Mouse (Mus musculus) neural tube, embryonic 13.5 days (tissue): ENCODE measurements around the gene Kif28. TPM values are rescaled to one million over a fixed set of nuclear protein-coding genes. Genes with fewer than 3 reads are reported as not detected.
"Not testable (repeated sequence)": the region's sequence is repeated elsewhere in the genome, so short reads cannot be mapped to it uniquely, and the experiment has no call there.

Experiments
- ATAC-seq: fragments of 200-750 bp; cut with Nextera tagmentation; 2 replicates; pipeline ENCODE4 v1.8.0; 2017; ENCODE audit warnings: low read depth, mild to moderate bottlenecking, moderate TSS enrichment, moderate library complexity
- H3K27ac ChIP-seq: fragments of 300-500 bp; sonication (generic); replicated peaks from 2 replicates; pipeline ENCODE4 v1.5.1; 2015; ENCODE audit warnings: moderate library complexity, mild to moderate bottlenecking, inconsistent platforms
- H3K27me3 ChIP-seq: fragments of 300-500 bp; sonication (generic); 2 replicates; pipeline ENCODE4 v1.6.1; 2015; ENCODE audit warnings: mild to moderate bottlenecking, inconsistent platforms
- H3K36me3 ChIP-seq: fragments of 300-500 bp; sonication (generic); 2 replicates; pipeline ENCODE4 v1.6.1; 2015; ENCODE audit warnings: mild to moderate bottlenecking, inconsistent platforms
- H3K4me1 ChIP-seq: fragments of 300-500 bp; sonication (generic); replicated peaks from 2 replicates; pipeline ENCODE4 v1.6.1; 2015; ENCODE audit warnings: inconsistent platforms
- H3K4me2 ChIP-seq: fragments of 300-500 bp; sonication (generic); 2 replicates; pipeline ENCODE4 v1.6.1; 2015; ENCODE audit warnings: inconsistent platforms, mild to moderate bottlenecking, moderate library complexity
- H3K4me3 ChIP-seq: fragments of 300-500 bp; sonication (generic); 2 replicates; pipeline ENCODE4 v1.5.1; 2015; ENCODE audit warnings: mild to moderate bottlenecking, inconsistent platforms
- H3K9ac ChIP-seq: fragments of 300-500 bp; sonication (generic); 2 replicates; pipeline ENCODE4 v1.6.1; 2015; ENCODE audit warnings: moderate library complexity, mild to moderate bottlenecking, inconsistent platforms
- H3K9me3 ChIP-seq: fragments of 300-500 bp; sonication (generic); 2 replicates; pipeline ENCODE4 v1.6.1; 2016; ENCODE audit warnings: inconsistent platforms
- WGBS: fragments of 180-500 bp; shearing (Covaris S2); methylation state at CpG from one replicate; pipeline ENCODE4 v1.1.7; 2015; 5-methylcytosine and 5-hydroxymethylcytosine counted together
- polyA plus RNA-seq: library from polyadenylated mRNA; unstranded; fragments of >200 nt; fragmentation: Nextera tagmentation; extraction: Ambion mirVana; gene quantifications from 2 replicates; pipeline ENCODE4 v1.2.1, GENCODE M21; 2015

The Kif28 gene
- polyA plus RNA-seq, 1 experiment from 2014 or later: not detected

- Histone ChIP-seq H3K36me3 (peaks cover 43% of the 10 kb centered on the region), H3K27me3 (no peaks in the 10 kb centered on the region), H3K27ac (no peak overlapping the region), H3K9ac (no peak overlapping the region), H3K4me3 (no peak overlapping the region), H3K4me2 (no peak overlapping the region), H3K9me3 (no peaks in the 10 kb centered on the region), H3K4me1 (no peaks in the 10 kb centered on the region)
- 69% methylated on average over 6 of the region's 6 CpGs for WGBS
- no peak for ATAC-seq
Measured at GRCm38 (mm10) chr1:179689479-179689878, 55.6 kb downstream of the Kif28 start.

- Histone ChIP-seq H3K36me3 (peaks cover 46% of the 10 kb centered on the region), H3K4me1 (no peaks in the 10 kb centered on the region), H3K4me3 (no peak overlapping the region), H3K27ac (no peak overlapping the region), H3K9ac (no peak overlapping the region), H3K9me3 (no peaks in the 10 kb centered on the region), H3K4me2 (no peak overlapping the region), H3K27me3 (no peaks in the 10 kb centered on the region)
- 74% methylated on average over 5 of the region's 5 CpGs for WGBS
- ATAC-seq: no peak
Measured at GRCm38 (mm10) chr1:179688914-179689313, 56.2 kb downstream of the Kif28 start.

DNA sequence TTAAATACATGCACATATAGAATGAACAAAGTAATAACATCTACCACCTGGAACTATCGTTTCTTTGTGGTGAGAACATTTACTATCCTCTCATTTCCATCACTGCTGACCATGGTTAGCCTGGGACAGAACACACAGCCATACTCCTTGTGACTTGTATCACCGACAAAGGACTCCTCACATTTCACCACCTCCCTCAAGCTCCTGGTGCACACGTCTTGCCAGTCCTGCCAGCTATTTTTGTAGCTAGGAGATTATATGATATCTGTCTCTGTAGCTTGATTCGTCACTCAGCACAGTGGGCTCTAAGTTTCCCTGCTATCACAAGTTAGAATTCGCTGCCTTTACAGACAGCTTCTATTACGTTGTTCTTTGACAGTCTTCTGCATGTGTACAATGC is 56.7 kb downstream of the Kif28 start:
- Histone ChIP-seq H3K36me3 (peaks cover 51% of the 10 kb centered on the region), H3K4me3 (no peak overlapping the region), H3K27me3 (no peaks in the 10 kb centered on the region), H3K4me2 (no peak overlapping the region), H3K4me1 (no peaks in the 10 kb centered on the region), H3K27ac (no peak overlapping the region), H3K9me3 (no peaks in the 10 kb centered on the region), H3K9ac (no peak overlapping the region)
- no peak for ATAC-seq
- 92% methylated on average over 6 of the region's 6 CpGs for WGBS

DNA sequence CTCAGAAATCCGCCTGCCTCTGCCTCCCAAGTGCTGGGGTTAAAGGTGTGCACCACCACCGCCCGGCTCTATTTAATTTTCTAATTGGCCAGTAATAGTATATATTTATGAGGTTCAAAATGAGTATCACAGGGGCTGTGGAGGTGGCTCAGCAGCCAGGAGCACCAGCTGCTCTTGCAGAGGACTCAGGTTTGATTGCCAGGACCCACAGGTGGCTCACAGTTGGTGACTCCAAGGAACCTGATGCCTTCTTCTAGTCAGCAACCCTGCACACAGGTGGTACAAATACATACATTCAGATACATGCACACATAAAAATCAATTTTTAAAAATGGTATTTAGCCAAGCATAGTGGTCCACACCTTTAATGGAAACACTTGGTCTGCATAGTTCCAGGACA is 57.1 kb downstream of the Kif28 start:
- no peak overlapping the region for H3K4me3 ChIP-seq
- no peaks in the 10 kb centered on the region for H3K27me3 ChIP-seq
- no peaks in the 10 kb centered on the region for H3K9me3 ChIP-seq
- WGBS: 82% methylated on average over 3 of the region's 3 CpGs
- ATAC-seq: no peak
- H3K36me3 ChIP-seq: peaks cover 54% of the 10 kb centered on the region
- H3K9ac ChIP-seq: no peak overlapping the region
- no peak overlapping the region for H3K4me2 ChIP-seq
- no peaks in the 10 kb centered on the region for H3K4me1 ChIP-seq
- no peak overlapping the region for H3K27ac ChIP-seq

GRCm38 (mm10) chr1:179687305-179687704 is 57.8 kb downstream of the Kif28 start:
- Histone ChIP-seq H3K4me2 (no peak overlapping the region), H3K4me1 (no peaks in the 10 kb centered on the region), H3K4me3 (no peak overlapping the region), H3K36me3 (peaks cover 59% of the 10 kb centered on the region), H3K9ac (no peak overlapping the region), H3K9me3 (no peaks in the 10 kb centered on the region), H3K27me3 (no peaks in the 10 kb centered on the region), H3K27ac (no peak overlapping the region)
- WGBS: 92% methylated on average over 1 of the region's 1 CpGs
- no peak for ATAC-seq

DNA sequence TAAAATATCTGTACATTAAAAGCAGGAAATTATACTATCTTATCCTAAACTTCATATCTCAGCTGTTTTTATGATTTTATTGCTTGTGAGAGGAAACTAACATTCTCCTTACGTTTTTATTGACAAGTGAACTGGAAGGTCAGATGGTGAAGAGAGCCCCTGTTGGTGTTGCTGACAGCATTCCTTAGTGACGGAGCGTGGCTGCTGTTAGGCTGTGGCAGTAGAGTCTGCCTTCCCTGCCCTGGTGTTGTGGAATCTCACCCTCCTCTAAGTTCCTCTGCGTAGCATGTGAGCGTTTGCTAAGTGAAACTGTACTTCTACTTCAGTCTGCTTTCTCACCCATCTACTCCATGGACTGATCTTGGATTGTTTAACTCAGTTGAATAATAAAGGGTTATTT is 58.3 kb downstream of the Kif28 start:
- H3K36me3 ChIP-seq: peaks cover 64% of the 10 kb centered on the region
- H3K4me2 ChIP-seq: no peak overlapping the region
- H3K27me3 ChIP-seq: no peaks in the 10 kb centered on the region
- no peak overlapping the region for H3K27ac ChIP-seq
- no peaks in the 10 kb centered on the region for H3K4me1 ChIP-seq
- no peaks in the 10 kb centered on the region for H3K9me3 ChIP-seq
- no peak overlapping the region for H3K4me3 ChIP-seq
- H3K9ac ChIP-seq: no peak overlapping the region
- WGBS: 88% methylated on average over 5 of the region's 5 CpGs
- ATAC-seq: no peak

GRCm38 (mm10) chr1:179686348-179686747 is 58.7 kb downstream of the Kif28 start:
- H3K9ac ChIP-seq: no peak overlapping the region
- no peak for ATAC-seq
- no peak overlapping the region for H3K4me3 ChIP-seq
- 93% methylated on average over 6 of the region's 6 CpGs for WGBS
- no peak overlapping the region for H3K27ac ChIP-seq
- no peaks in the 10 kb centered on the region for H3K9me3 ChIP-seq
- no peaks in the 10 kb centered on the region for H3K4me1 ChIP-seq
- H3K27me3 ChIP-seq: no peaks in the 10 kb centered on the region
- peaks cover 68% of the 10 kb centered on the region for H3K36me3 ChIP-seq
- no peak overlapping the region for H3K4me2 ChIP-seq

DNA sequence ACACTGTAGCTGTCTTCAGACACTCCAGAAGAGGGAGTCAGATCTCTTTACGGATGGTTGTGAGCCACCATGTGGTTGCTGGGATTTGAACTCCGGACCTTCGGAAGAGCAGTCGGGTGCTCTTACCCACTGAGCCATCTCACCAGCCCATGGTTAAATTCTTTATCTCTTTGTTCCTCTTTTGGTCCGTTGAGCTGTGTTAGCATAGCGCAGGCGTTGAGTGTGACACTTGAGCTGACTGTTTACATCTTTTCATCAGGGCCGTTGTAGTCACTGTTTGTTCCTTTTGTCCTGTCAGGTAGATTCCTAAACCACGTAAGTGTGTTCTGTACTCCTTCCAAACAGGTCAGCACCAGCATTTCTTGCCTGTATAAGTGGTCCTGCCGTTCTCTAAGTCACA is 62.3 kb downstream of the Kif28 start:
- H3K4me1 ChIP-seq, ATAC-seq, H3K9me3 ChIP-seq, H3K27me3 ChIP-seq, H3K4me2 ChIP-seq, H3K27ac ChIP-seq, H3K4me3 ChIP-seq, H3K9ac ChIP-seq: not testable (repeated sequence)
- WGBS: 94% methylated on average over 9 of the region's 10 CpGs
- peaks cover 84% of the 10 kb centered on the region for H3K36me3 ChIP-seq

DNA sequence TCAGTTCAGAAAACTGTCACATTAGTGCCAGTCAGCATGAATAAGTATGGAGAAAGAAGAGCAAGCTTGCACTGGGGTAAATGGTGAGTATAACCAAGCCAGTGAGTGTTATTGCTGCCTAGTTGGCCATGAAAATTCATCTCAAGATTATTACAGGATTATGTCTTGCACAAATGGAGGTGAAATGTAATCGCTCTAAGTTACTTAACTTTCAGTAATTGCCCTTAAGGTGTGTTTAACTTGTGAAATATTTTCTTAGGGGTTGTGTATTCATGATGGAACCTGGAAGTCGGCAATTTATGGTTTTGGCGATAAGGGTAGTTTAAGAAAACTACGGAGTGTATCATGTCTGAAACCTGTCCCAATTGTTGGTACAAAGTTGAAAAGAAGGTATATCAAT is 65.7 kb downstream of the Kif28 start:
- no peak overlapping the region for H3K4me2 ChIP-seq
- H3K4me3 ChIP-seq: no peak overlapping the region
- no peak overlapping the region for H3K9ac ChIP-seq
- H3K27me3 ChIP-seq: no peaks in the 10 kb centered on the region
- no peak for ATAC-seq
- WGBS: 97% methylated on average over 4 of the region's 4 CpGs
- H3K36me3 ChIP-seq: peaks cover 81% of the 10 kb centered on the region
- no peaks in the 10 kb centered on the region for H3K4me1 ChIP-seq
- H3K9me3 ChIP-seq: no peaks in the 10 kb centered on the region
- H3K27ac ChIP-seq: no peak overlapping the region

GRCm38 (mm10) chr1:179677031-179677430 is 68.0 kb downstream of the Kif28 start:
- Histone ChIP-seq H3K4me3 (no peak overlapping the region), H3K4me1 (no peaks in the 10 kb centered on the region), H3K4me2 (no peak overlapping the region), H3K36me3 (peaks cover 85% of the 10 kb centered on the region), H3K9ac (no peak overlapping the region), H3K27me3 (no peaks in the 10 kb centered on the region), H3K27ac (no peak overlapping the region), H3K9me3 (no peaks in the 10 kb centered on the region)
- 92% methylated on average over 2 of the region's 2 CpGs for WGBS
- ATAC-seq: no peak

DNA sequence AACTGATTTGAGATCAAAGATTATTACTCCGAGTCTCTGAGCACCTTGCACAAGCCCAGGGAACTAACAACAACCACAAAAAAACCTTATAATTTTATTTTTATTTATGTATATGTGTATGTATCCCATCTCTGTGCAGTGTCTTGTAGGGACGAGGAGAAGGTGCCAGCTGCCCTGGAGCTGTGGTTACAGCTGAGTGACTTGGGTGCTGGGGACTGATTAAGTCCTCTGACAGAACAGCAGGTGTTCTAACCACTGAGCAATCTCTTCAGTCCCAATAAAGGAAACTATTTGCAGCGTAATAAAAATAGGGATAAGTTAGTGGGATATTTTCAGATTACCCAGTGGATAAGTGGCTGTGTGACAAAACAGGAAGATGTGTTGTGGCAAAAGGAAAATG is 70.7 kb downstream of the Kif28 start:
- WGBS: 87% methylated on average over 3 of the region's 3 CpGs

DNA sequence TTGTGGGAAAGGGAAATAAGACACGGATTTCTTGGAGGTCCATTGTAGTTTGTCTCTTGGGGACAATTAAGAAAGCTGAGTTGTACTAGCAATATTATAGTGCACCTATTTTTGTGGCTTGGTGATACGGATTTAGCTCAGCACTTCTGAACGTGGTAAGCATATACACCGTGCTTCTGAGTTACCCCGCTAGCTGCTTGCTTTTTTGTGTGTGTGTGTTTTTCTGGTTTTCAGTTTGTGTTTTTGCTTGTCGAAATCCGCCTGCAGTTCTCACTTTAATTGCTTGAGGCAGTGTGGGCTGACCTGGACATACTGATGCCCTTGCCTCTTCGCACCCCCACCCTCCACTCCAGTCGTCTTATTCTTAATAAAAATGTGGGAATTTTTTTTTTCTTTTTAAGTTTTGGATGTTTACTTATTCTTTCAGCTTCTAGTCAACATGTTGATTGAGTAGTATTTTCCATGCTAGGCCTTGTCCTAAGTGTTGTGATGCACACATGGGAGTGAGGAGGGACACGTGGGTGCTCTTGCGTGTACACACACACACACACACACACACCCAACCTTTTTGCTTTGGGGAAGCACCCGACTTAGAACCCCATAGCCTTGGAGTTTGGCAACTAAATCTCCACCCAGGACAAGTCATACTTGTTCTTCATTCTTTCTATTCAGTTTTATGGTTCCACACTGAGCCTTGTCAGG is 76.1 kb downstream of the Kif28 start:
- no peak for ATAC-seq
- Histone ChIP-seq H3K4me2 (peak overlapping the region; percentile 74), H3K36me3 (peaks cover 29% of the 10 kb centered on the region), H3K27ac (peak overlapping the region; percentile 90), H3K4me1 (peaks cover 30% of the 10 kb centered on the region), H3K4me3 (peak overlapping the region; percentile 69), H3K9me3 (no peaks in the 10 kb centered on the region), H3K9ac (peak overlapping the region; percentile 83), H3K27me3 (no peaks in the 10 kb centered on the region)
- 13% methylated on average over 12 of the region's 12 CpGs for WGBS

More for the DNA sequence above, 70.7 kb downstream of the Kif28 start:
- ATAC-seq: no peak
- Histone ChIP-seq H3K27me3 (no peaks in the 10 kb centered on the region), H3K27ac (no peak overlapping the region), H3K4me3 (no peak overlapping the region), H3K9ac (no peak overlapping the region), H3K4me1 (peaks cover 11% of the 10 kb centered on the region), H3K4me2 (no peak overlapping the region), H3K9me3 (no peaks in the 10 kb centered on the region), H3K36me3 (peaks cover 71% of the 10 kb centered on the region)
